Mouse (Mus musculus): ENCODE results near the gene Prpf6. TPM values are rescaled to one million over a fixed set of nuclear protein-coding genes. Genes with fewer than 3 reads are reported as not detected.

The Prpf6 gene
- polyA plus RNA-seq, 1 experiment from 2014 or later = 40.1 TPM

DNA sequence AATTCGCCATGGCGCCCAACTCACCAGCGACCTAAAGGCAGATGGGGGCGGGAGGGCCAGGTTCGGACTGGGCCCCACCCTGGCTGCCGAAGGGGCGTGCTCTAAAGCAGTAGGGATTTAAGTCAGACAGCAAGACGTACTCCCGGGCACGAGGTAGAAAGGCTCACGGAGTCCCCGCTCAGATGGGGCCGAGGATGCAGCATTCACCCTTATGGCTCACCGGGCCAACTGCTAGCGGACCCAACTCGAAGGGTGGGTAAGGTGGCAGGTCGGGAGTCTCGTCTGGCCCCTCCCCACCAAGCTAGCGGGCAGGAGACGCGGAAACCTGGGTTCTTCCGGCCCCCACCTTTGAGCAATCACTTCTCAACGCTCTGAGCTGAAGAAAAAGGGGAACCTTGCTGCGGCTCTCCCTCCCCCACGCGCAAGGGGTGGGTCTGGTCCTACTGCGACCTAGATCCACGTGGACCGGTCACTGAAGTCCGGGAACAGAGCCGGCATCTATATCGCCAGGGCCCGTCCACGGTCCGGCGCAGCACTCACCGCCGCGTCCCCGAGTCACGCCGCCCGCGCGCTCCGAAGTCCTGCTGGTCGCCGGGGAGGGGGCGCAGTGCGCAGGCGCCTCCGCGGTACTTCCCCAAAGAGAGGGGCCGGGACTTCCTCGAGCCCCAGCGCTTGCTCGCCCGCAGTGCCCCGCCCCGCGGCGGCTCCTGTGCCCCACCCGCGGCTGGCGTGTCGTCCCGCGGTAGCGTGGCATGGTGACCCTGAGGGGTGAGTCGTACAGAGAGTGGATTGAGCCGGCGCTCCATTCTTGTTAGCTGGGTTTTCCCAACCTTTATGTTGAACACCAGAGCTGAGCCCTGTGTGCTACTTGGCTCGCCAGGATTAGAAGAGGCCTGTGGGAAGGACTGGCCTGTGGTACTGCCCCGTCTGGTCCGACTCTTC lies 101.9 kb downstream of the Prpf6 start, which contains the start of gene Rgs19:
TSS of gene Rgs19 (minus strand) at position 639 of the 942 bp plus-strand sequence.
- Histone ChIP-seq H3K27ac (replicated peaks) (peak within 1 kb of the TSS; percentile 34), H3K4me1 (peaks cover 26% of the 10 kb centered on the region), H3K36me3 (peaks cover 10% of the 10 kb centered on the region), H3K4me3 (peak within 1 kb of the TSS; percentile 75), H3K4me2 (peak within 1 kb of the TSS; percentile 89), H3K9me3 (no peaks in the 10 kb centered on the region), H3K9ac (peak within 1 kb of the TSS; percentile 90), H3K27me3 (replicated peaks) (peaks cover 23% of the 10 kb centered on the region)
- WGBS = under 1% methylated on average over 74 of the region's 75 CpGs
- ATAC-seq (ENCODE audit: extremely low read depth, insufficient number of reproducible peaks, low FRiP score, low TSS enrichment) = peak; percentile 78

DNA sequence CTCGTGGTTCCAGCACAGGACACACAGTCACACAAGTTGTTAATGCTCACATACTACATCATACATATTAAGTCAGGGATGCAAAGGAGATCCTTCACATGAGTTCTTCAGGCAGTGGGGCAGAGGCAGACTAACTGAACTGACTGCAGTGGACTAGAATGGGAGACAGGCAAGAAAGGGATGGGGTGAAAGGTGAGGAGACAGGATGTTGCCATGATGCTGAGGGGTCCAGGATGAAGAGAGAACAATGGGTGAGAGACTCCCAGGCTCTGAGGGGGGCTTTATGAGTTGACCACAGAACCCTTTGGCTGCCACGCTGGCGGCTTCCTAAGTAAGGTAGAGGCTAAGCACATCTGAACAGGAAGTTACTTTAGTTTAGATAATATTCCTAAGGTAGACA lies 102.9 kb downstream of the Prpf6 start:
- Histone ChIP-seq H3K4me3 (peak overlapping the region; percentile 75; the same call in 1 of the 2 replicates), H3K9me3 (no peaks in the 10 kb centered on the region), H3K27me3 (replicated peaks) (peaks cover 23% of the 10 kb centered on the region), H3K4me2 (peak overlapping the region; percentile 89), H3K9ac (peak overlapping the region; percentile 90; the same call in 1 of the 2 replicates), H3K27ac (replicated peaks) (no peak overlapping the region), H3K4me1 (peaks cover 26% of the 10 kb centered on the region), H3K36me3 (peaks cover under 1% of the 10 kb centered on the region; the same call in 1 of the 2 replicates)
- 79% methylated on average over 3 of the region's 3 CpGs for WGBS
- ATAC-seq (ENCODE audit: extremely low read depth, insufficient number of reproducible peaks, low FRiP score, low TSS enrichment) = no peak

DNA sequence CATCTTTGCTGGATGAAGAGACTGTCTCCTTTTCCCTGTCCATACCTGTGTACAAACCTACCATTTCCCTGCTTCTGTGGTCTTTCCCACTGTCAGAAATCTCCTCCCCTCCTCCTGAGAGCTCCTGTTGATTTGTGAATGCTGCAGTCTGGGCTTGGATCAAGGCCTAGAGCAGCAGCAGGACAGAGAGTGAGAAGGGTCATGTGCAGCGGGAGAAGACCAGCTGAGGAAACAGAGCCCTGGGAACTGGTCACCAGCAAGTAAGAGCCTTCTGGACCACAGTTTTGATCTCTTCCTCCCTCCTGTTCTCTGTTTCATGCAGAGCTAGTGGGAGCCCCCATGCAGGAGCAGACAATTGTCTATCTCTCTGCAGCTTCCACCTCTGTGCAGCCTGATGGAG lies 104.1 kb downstream of the Prpf6 start:
- Histone ChIP-seq H3K9ac (no peak overlapping the region), H3K4me3 (no peak overlapping the region), H3K36me3 (no peaks in the 10 kb centered on the region), H3K27ac (replicated peaks) (no peak overlapping the region), H3K9me3 (no peaks in the 10 kb centered on the region), H3K27me3 (replicated peaks) (peaks cover 23% of the 10 kb centered on the region), H3K4me1 (peaks cover 15% of the 10 kb centered on the region), H3K4me2 (no peak overlapping the region)
- 71% methylated on average over 1 of the region's 1 CpGs for WGBS
- no peak for ATAC-seq (ENCODE audit: extremely low read depth, insufficient number of reproducible peaks, low FRiP score, low TSS enrichment)

DNA sequence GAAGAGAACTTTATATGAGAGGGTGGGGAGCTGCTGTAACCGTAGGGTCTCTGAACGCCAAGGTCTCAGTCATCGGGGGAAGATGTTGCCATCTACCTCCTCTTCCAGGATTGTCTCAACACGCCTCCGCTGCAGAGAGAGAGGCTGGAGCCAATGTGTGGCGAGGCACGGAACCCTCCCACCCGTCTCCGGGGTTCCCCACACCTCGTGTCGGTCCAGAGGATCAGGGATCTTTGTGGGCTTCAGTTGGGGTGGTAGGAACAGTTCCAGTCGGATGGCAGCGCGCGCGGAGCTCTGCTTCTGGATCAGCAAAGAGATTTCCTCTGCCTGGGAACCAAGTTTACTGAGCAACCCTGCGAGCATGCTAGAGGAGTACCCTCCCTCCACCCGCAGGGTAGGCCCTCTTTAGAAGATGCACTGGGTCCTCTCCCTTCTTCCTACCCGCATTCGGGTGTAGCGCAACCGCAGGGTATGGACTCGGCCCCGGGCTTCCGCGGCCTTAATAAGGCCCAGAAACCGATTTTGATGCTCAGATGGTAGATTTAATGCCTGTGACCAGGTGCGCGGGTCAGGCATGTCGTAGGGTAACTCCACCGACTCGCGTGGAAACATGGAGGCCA lies 105.2 kb downstream of the Prpf6 start:
- Histone ChIP-seq H3K36me3 (no peaks in the 10 kb centered on the region), H3K9ac (no peak overlapping the region), H3K27ac (replicated peaks) (no peak overlapping the region), H3K9me3 (no peaks in the 10 kb centered on the region), H3K27me3 (replicated peaks) (peaks cover 23% of the 10 kb centered on the region), H3K4me2 (no peak overlapping the region), H3K4me3 (no peak overlapping the region), H3K4me1 (peaks cover 14% of the 10 kb centered on the region)
- WGBS = 55% methylated on average over 33 of the region's 33 CpGs
- ATAC-seq (ENCODE audit: extremely low read depth, insufficient number of reproducible peaks, low FRiP score, low TSS enrichment) = no peak

DNA sequence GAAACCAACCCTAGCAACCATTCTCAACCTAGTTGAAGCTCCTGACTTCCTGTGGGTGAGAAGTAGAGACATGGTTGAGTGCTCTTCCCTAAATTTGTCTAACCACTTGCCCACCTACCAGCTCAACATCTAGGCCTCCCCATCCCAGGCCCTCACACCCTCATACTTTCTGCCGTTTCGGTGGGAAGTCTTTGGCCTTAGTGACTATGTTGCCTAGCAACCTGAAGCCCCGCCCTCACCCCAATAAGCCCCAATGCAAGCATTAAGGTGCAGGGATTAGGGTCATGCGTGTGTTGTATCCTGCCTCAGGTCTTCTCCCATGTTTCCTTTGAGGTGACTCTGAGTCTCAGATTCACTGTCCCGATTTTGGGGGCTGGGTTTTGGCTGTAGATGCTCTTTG lies 106.6 kb downstream of the Prpf6 start, which contains the start of gene Lkaaear1:
TSS of gene Lkaaear1 (minus strand) at position 202 of the 400 bp plus-strand sequence.
- 47% methylated on average over 5 of the region's 5 CpGs for WGBS
- Histone ChIP-seq H3K9ac (no peak within 1 kb of the TSS), H3K4me3 (no peak within 1 kb of the TSS), H3K27me3 (replicated peaks) (peaks cover 23% of the 10 kb centered on the region), H3K36me3 (no peaks in the 10 kb centered on the region), H3K9me3 (no peaks in the 10 kb centered on the region), H3K4me2 (no peak within 1 kb of the TSS), H3K4me1 (peaks cover 6% of the 10 kb centered on the region; the same call in 1 of the 2 replicates), H3K27ac (replicated peaks) (no peak within 1 kb of the TSS)
- ATAC-seq (ENCODE audit: extremely low read depth, insufficient number of reproducible peaks, low FRiP score, low TSS enrichment) = no peak

Small RNA genes within 50 kb of the gene (microRNA-seq; reads per million reads assigned to microRNA genes)
- not detected for gene Mir7006

Other genes with a start within 250 kb of the Prpf6 start
- 23.3 and 26.7 TPM in 2 replicates for gene Zgpat, start 226.9 kb upstream of the Prpf6 start, polyA plus RNA-seq (2015; fragmentation: Nextera tagmentation; extraction: Ambion mirVana)
- 57.5 and 59.1 TPM in 2 replicates for gene Arfrp1, start 226.5 kb upstream of the Prpf6 start, polyA plus RNA-seq (2015; fragmentation: Nextera tagmentation; extraction: Ambion mirVana)
- gene Lime1, start 211.8 kb upstream of the Prpf6 start, polyA plus RNA-seq (2015; fragmentation: Nextera tagmentation; extraction: Ambion mirVana) = 11.9 and 15.6 TPM in 2 replicates
- 10.6 TPM in 2 replicates for gene Zbtb46, start 132.4 kb upstream of the Prpf6 start, polyA plus RNA-seq (2015; fragmentation: Nextera tagmentation; extraction: Ambion mirVana)
- gene Abhd16b, start 98.7 kb upstream of the Prpf6 start, polyA plus RNA-seq (2015; fragmentation: Nextera tagmentation; extraction: Ambion mirVana) = 0.11 and 0.27 TPM in 2 replicates
- 109 and 118 TPM in 2 replicates for gene Tpd52l2, start 94.7 kb upstream of the Prpf6 start, polyA plus RNA-seq (2015; fragmentation: Nextera tagmentation; extraction: Ambion mirVana)
- 77.4 and 79.8 TPM in 2 replicates for gene Dnajc5, start 71.4 kb upstream of the Prpf6 start, polyA plus RNA-seq (2015; fragmentation: Nextera tagmentation; extraction: Ambion mirVana)
- 63.8 and 64.0 TPM in 2 replicates for gene Uckl1, start 7.0 kb upstream of the Prpf6 start, polyA plus RNA-seq (2015; fragmentation: Nextera tagmentation; extraction: Ambion mirVana)
- 25.3 and 28.5 TPM in 2 replicates for gene Zfp512b, start 935 bp downstream of the Prpf6 start, polyA plus RNA-seq (2015; fragmentation: Nextera tagmentation; extraction: Ambion mirVana)
- gene Samd10, start 7.3 kb downstream of the Prpf6 start, polyA plus RNA-seq (2015; fragmentation: Nextera tagmentation; extraction: Ambion mirVana) = 12.8 and 13.1 TPM in 2 replicates
- 0.27 TPM in 1 of 2 replicates, not detected in the other for gene Gm29797, start 65.2 kb downstream of the Prpf6 start, polyA plus RNA-seq (2015; fragmentation: Nextera tagmentation; extraction: Ambion mirVana)
- 34.7 and 36.1 TPM in 2 replicates for gene Sox18, start 79.8 kb downstream of the Prpf6 start, polyA plus RNA-seq (2015; fragmentation: Nextera tagmentation; extraction: Ambion mirVana)
- 15.2 and 17.1 TPM in 2 replicates for gene Tcea2, start 88.4 kb downstream of the Prpf6 start, polyA plus RNA-seq (2015; fragmentation: Nextera tagmentation; extraction: Ambion mirVana)
- 43.5 and 44.2 TPM in 2 replicates for gene Rgs19, start 102.1 kb downstream of the Prpf6 start, polyA plus RNA-seq (2015; fragmentation: Nextera tagmentation; extraction: Ambion mirVana)
- gene Lkaaear1, start 106.6 kb downstream of the Prpf6 start, polyA plus RNA-seq (2015; fragmentation: Nextera tagmentation; extraction: Ambion mirVana) = not detected in 2 replicates
- 4.9 and 5.0 TPM in 2 replicates for gene Oprl1, start 123.1 kb downstream of the Prpf6 start, polyA plus RNA-seq (2015; fragmentation: Nextera tagmentation; extraction: Ambion mirVana)
- 0.08 and 0.17 TPM in 2 replicates for gene Myt1, start 171.5 kb downstream of the Prpf6 start, polyA plus RNA-seq (2015; fragmentation: Nextera tagmentation; extraction: Ambion mirVana)
- 23.5 and 23.6 TPM in 2 replicates for gene Pcmtd2, start 246.0 kb downstream of the Prpf6 start, polyA plus RNA-seq (2015; fragmentation: Nextera tagmentation; extraction: Ambion mirVana)